Mouse (Mus musculus) right cerebral cortex, postnatal 25 days (tissue): ENCODE data around the gene 9530003J23Rik.
"Not testable (repeated sequence)": the region's sequence is repeated elsewhere in the genome, so short reads cannot be mapped to it uniquely, and the experiment has no call there.

Experiments
- DNase-seq: peaks from one replicate; pipeline ENCODE4 v3.0.0; 2022

9530003J23Rik gene

GRCm38 (mm10) chr10:117238603-117239002 lies at the start of gene 9530003J23Rik:
Gene 9530003J23Rik, minus strand, starts transcription at chr10:117238703.
- DNase-seq, result no peak

DNA sequence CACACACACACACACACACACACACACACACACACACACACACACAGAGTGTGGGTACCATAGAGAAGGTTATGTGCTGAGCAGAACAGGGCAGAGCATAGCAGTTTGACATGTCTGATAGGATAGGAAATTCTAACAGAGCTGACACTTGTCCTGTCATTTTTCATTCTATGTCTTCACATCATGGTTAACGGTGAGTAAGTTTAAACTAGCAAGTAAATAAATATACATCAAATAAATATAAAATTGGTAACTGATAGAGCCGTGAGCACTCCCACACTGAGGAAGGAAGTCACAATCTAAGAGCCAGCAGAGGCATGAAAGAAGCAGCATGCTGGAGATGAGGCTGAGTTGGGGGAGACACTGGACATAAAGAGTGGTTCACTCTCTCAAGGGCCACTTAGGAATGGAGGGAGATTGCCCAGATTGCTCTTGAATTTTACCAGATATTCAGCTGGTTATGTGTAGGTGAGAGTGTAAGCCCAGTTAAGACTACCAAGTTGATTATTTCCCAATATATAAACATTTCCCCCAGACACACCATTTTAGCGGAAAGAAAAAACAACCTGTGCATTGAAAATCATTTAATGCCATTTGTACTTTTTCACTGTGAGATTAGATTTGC lies 48.8 kb upstream of the 9530003J23Rik start:
- no peak for DNase-seq

GRCm38 (mm10) chr10:117286366-117286970 lies 48.0 kb upstream of the 9530003J23Rik start:
- DNase-seq, result no peak

- not testable (repeated sequence) for DNase-seq
Measured at GRCm38 (mm10) chr10:117285584-117285983, 47.1 kb upstream of the 9530003J23Rik start.

GRCm38 (mm10) chr10:117284578-117285520 lies 46.3 kb upstream of the 9530003J23Rik start:
- no peak for DNase-seq

GRCm38 (mm10) chr10:117283871-117284577 lies 45.5 kb upstream of the 9530003J23Rik start:
- DNase-seq, result no peak

DNA sequence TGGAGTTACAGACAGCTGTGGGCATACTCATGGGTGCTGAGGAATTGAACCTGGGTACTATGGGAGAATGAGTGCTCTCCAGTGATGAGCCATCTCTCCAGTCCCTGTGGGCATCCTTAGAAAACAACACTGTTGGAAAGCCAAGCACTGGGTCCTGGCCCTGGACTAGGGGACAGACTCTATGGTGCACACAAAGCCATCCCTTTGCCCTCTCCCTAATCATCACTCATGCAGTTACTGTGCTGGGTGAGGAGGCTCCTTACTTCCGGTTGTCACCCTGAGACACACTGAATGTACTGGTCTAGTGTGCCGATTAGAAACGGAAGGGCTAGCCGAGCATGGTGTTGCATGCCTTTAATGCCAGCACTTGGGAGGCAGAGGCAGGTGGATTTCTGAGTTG lies 44.7 kb upstream of the 9530003J23Rik start:
- DNase-seq, result not testable (repeated sequence)

DNA sequence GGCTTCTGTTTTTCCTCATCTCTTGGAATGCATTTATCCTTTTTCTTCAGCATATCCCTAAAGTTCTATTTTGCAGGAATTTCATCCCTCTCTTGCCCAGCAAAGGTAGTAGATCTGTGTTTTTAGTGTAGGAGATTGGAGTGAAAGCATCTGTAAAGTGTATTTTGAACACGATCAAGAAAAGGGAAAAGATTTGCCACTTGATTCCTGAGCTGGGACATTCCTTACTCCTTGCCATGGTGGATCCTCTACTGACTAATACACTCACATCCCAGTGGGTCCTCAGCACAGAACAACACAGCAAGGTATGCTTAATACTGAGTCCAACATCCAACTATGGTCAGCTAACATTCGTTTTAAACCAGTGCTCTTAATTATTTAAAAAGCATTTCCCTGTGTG lies 44.0 kb upstream of the 9530003J23Rik start:
- no peak for DNase-seq

DNA sequence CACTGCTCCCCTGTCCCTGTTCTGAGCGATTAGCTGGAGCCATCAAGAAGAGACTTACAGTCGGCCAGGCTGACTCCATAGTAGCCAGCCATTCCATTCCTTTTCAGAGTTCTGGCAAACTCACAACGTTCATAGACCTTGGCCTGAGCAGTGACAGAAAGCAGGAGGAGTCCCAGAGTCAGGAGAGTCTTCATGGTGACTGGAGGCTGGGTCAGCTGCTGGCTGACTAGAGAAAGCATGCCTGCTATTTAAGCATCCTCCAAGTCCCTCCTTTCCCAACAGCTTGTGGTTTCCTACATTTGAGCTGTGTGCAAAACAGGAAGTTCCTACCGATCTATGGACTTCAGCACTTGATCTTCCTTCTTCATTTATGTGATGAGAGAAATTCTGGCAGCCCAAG lies 43.5 kb upstream of the 9530003J23Rik start, which contains the start of gene Lyz2:
Gene Lyz2, minus strand, starts transcription at position 273 of the 400 bp plus-strand sequence.
- peak; percentile 3 for DNase-seq

GRCm38 (mm10) chr10:117281381-117281920 lies 42.9 kb upstream of the 9530003J23Rik start:
- no peak for DNase-seq

GRCm38 (mm10) chr10:117280000-117280399 lies 41.5 kb upstream of the 9530003J23Rik start:
- no peak for DNase-seq

GRCm38 (mm10) chr10:117278510-117278909 lies 40.0 kb upstream of the 9530003J23Rik start:
- DNase-seq, result not testable (repeated sequence)

DNA sequence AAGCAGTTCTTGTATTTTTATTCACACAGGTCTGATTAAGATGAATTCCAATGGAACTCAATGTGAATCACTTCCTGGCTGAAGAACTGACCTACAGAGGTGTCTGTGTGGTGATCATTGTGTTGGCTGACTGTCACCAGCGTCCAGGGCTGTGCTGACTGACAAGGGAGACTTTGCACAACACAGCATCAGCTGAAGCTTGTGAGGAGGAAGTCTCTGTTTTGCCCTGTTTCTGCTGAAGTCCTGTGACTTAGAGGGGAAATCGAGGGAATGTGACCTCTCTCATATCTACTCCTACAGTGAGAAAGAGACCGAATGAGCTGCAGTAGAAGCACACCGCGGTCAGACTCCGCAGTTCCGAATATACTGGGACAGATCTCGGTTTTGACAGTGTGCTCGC lies 39.3 kb upstream of the 9530003J23Rik start:
- peak; percentile 3 for DNase-seq

- DNase-seq, result no peak
Measured at GRCm38 (mm10) chr10:117275681-117276369, 37.3 kb upstream of the 9530003J23Rik start.

- not testable (repeated sequence) for DNase-seq
Measured at GRCm38 (mm10) chr10:117274645-117275044, 36.1 kb upstream of the 9530003J23Rik start.

- no peak for DNase-seq
Measured at GRCm38 (mm10) chr10:117272023-117272422, 33.5 kb upstream of the 9530003J23Rik start.

DNA sequence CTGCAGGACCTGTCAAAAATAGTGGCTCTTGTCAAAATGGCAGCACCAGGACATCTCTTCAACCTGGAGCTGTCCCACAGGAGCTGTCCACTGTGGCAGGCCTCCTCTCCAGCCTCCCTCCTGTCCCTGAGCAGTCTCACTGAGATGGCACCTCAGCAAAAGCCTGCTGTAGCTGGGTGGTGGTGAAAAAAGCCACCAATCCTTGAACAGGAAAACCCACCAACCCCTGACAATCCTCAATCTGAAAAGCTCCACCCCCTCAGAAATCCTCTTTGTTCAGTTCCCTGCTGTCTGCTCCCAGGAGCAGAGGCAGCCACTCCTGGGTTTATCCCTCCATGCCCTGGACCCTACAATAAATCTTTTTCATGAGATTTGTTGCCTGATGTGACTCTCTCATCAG lies 21.4 kb upstream of the 9530003J23Rik start:
- no peak for DNase-seq

DNA sequence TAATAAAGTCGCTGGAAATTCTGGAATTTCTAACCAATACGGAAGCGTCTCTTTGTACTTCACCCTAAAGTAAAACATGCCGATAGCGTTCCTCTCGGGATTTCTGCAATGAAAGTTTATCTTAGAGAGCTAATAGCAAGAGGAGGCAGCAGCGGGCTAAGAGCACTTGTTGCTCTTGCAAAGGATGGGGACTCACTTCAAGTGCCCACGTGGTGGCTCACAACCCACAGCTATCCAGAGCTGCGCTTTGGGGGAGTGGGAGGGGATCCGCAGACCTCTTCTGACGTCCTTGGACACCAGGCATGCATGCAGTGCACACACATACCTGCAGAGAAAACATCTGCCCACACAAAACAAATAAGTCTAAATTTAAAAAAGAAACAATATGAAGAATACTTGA lies 2.6 kb downstream of the 9530003J23Rik start:
- DNase-seq, result no peak

GRCm38 (mm10) chr10:117234825-117235224 lies 3.7 kb downstream of the 9530003J23Rik start:
- no peak for DNase-seq

- DNase-seq, result no peak
Measured at GRCm38 (mm10) chr10:117229826-117230225, 8.7 kb downstream of the 9530003J23Rik start.

GRCm38 (mm10) chr10:117226002-117226401 lies 12.5 kb downstream of the 9530003J23Rik start:
- no peak for DNase-seq

DNA sequence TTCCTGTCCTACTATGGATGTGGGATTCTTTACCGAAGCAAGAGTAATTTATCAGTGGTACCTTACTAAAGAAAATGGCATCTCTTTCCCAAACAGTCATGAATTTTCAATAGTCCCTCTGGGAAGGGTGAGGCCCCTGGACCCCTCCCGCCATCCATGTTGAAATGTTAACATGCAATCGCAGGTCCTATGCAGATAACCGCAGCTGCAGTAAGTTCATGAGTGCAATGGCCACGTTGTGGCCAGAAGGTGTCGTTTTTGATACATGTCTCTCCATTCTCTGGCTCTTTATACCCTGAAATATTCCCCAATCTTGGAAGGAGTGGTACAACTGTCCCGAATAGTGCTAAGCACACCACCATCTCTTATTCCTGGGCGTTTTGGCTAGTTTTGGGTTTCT lies 13.4 kb downstream of the 9530003J23Rik start:
- DNase-seq, result no peak
